Mouse (Mus musculus) liver, embryonic 14.5 days (tissue): ENCODE data around the gene Mex3a.
A peak's percentile ranks its signal among the peaks of the same experiment; 100 is the strongest.

ENCODE experiments used
- CTCF ChIP-seq: IDR thresholded peaks from 2 replicates; pipeline ENCODE4 v1.5.1; 2016; ENCODE audit warnings: antibody characterized with exemption, low read depth, control low read depth
- EP300 ChIP-seq: IDR thresholded peaks from 2 replicates; pipeline ENCODE4 v1.6.1; 2016; ENCODE audit warnings: antibody characterized with exemption, low read depth

- TF ChIP-seq EP300, result no peak
- TF ChIP-seq CTCF, result peak; percentile 17; the same call in 1 of the 2 replicates
Observed at GRCm38 (mm10) chr3:88505765-88506164, 26.4 kb upstream of the Mex3a start.
